Mouse (Mus musculus) adrenal gland, adult 18-20 months (tissue): ENCODE measurements around the gene Slc45a3. TPM values are rescaled to one million over a fixed set of nuclear protein-coding genes. Genes with fewer than 3 reads are reported as not detected.

Experiments
- DNase-seq, 2 experiments: peaks; one replicate each; pipeline ENCODE4 v3.0.0; 2021 to 2022; ENCODE audit warnings: low spot score in 2 of 2
- long read RNA-seq, 2 experiments: library from polyadenylated mRNA; stranded (forward); transcript quantifications; one replicate each; pipeline ENCODE4 v2.0.0; 2021
- total RNA-seq, 2 experiments: library from RNA; stranded (reverse); gene quantifications; 1 replicate in 1 of 2; 2 replicates in 1 of 2; pipeline ENCODE4 v1.2.3; 2021

The Slc45a3 gene
- 10 to 100 TPM; 22.9 to 33.6 TPM for total RNA-seq
- long read RNA-seq, experiment 1, transcript Slc45a3-202 (5 exons, 3,212 nt), result major isoform, 43 of 55 reads
- long read RNA-seq, experiment 1, partial matches to known transcripts, result 3 of 55 reads
- long read RNA-seq, experiment 1, other reads (novel, unspliced or antisense), result 9 of 55 reads
- long read RNA-seq, experiment 2, transcript Slc45a3-202 (5 exons, 3,212 nt), result major isoform, 14 of 26 reads
- long read RNA-seq, experiment 2, partial matches to known transcripts, result 11 of 26 reads
- long read RNA-seq, experiment 2, other reads (novel, unspliced or antisense), result 1 of 26 reads

DNA sequence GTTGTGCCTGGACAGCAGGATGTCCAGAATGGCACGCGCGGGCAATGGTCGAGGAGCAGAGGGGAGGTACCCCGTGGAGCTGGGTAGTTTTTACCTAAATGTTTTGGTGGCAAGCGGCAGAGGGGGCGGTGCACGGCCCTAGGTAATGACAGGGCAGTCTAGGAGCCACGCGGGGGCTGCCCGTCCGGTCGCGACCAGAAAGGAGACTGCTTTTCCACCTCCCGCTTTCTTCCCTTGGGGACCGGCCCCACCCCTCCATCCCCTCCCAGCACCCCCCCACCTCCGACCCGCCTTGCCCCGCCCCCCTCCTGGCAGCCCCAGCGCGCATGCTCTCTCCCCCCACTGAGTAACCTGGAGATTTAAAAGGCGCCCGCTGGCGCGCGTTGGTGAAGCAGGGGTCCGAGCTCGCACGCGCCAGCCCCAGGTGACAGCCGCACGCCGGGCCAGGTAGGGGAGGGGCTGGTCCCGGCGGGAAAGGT is at the start of gene Slc45a3:
Gene Slc45a3, plus strand, starts transcription at position 362 of the 479 bp plus-strand sequence.
- DNase-seq, result peak; percentile 67 to 71

- no peak for DNase-seq
These were observed 45.1 kb upstream of the Slc45a3 start for GRCm38 (mm10) chr1:131917634-131918033.

- DNase-seq, result no peak
These were observed 43.7 kb upstream of the Slc45a3 start for GRCm38 (mm10) chr1:131919052-131919451.

GRCm38 (mm10) chr1:131922100-131922499 is 40.7 kb upstream of the Slc45a3 start:
- DNase-seq, result no peak

GRCm38 (mm10) chr1:131933471-131933870 is 29.3 kb upstream of the Slc45a3 start:
- no peak for DNase-seq

DNA sequence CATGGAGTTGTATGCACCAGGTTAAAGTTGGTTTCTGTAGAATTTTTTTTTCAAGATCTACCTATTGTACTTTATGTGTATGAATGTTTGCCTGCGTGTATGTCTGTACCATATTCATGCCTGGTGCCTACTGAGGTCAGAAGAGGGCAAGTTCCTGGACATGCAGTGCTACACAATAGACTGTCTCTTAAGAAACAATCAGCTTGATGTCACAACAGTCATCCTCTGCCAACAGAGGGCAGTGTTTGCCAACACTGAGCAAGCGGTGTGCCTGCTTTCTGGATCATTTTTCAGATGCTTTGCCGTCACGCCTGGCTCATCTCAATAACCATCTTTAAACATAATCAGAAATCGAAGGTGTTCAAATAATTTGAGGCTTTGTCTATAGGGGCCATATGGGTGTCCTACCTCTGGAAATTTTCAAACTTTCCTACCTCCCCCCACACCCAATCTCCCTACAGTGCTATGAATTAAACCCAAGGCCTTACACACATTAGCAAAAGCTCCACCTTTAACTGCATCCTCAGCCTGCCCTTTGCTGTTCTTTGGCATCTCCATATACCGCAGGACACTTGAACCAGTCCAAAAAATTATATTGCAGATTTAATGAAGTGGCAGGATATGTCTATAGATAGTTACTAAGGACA is 25.0 kb upstream of the Slc45a3 start:
- DNase-seq, result peak; percentile 60 to 66

DNA sequence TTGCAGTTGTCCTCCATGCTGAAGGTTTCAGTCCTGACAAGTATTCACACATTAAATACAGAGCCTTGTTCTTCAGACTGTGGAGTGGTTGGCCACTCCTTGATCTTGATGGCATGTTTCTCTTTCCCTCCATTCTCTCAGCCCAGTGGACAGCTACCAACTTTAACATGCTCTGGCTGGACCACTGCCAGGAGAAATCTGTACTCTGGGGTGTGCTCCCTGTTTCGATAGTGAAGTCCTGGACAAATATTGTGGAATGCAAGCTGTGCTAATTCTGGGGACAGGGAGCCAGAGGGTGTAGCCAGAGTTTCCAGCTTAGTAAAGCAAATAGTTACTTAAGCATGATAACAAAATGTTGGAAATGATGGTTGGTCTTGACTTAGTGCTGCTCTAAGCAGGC is 24.0 kb upstream of the Slc45a3 start:
- DNase-seq, result no peak

DNA sequence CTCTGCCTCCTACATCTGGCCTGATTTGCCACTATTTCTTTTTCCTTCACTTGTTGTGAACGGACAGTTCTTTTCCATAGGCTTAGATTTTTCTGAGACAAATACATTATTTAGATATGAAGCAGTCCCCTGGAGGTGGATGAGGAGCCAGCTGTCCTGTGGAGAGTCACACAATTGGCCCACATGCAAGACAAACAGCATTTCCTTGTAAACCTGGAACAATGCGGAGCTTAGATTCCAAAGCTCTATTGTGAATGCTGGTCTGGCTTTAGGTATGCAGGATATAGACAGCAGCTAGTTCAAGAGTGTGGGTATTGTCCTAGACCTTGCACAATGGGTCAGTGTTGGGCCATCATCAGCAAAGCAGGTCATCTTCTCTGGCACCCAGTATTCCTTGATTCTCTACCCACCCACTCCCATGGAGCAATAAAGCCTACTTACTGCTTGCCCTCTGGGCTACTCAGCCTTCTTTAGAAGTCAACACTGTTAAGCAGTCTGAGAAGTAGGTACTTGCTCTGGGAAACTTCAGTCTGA is 22.0 kb upstream of the Slc45a3 start:
- no peak for DNase-seq

DNA sequence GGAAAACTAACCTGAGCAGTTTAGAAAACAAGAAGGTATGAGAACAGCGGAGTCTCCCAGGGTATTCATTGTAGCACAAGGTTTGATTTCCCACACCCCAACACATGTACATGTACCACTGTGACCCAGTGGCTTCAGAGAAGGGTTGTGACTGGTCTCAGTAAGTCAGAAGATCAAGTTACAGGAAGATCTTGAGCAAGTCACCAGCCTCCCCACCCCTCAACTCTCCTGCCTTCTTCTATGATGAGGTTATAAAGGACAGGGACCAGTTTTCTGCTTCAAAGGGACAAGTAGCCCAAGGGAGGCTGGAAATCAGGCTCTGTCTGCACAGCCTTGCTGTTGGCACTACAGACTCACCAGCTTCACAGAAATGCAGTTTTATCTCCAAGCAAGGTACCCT is 21.3 kb upstream of the Slc45a3 start:
- DNase-seq, result no peak

GRCm38 (mm10) chr1:131942621-131943590 is 19.9 kb upstream of the Slc45a3 start:
- no peak for DNase-seq

DNA sequence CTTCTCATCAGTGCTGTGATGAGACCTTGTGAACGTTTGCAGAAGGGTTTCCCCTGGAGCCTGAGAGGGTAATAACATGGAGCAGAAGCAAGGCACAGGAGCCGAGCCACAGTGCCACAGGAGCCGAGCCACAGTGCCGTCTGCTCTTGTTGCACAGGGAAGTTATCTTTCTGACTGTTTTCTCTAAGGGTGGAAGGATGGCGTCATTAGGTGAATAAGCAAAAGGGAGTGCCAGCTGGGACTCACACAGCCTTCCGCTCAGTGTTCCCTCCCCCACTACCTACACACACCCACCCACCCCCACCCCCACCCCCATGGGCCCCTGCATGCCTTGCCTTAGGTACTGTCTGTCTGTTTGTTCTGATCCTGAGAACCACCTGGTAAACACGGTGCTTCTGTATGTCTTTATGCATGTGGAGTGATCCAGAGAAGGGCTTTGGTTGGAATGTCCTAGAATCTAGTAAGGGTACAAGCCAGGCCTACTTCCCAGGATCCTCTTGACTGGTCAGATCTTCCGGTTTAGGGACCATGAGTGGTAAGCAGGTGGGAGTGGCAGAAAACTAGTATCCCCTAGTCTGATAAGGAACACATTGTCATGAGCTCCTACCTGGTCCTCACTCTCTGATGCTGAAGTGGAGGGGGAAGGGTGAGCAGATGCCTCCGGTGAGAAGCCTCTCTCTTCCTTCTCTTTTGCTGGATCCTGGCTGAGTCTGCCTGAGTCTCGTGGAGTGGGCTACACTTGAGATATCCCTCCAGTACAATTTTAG is 16.9 kb upstream of the Slc45a3 start:
- DNase-seq, result no peak

DNA sequence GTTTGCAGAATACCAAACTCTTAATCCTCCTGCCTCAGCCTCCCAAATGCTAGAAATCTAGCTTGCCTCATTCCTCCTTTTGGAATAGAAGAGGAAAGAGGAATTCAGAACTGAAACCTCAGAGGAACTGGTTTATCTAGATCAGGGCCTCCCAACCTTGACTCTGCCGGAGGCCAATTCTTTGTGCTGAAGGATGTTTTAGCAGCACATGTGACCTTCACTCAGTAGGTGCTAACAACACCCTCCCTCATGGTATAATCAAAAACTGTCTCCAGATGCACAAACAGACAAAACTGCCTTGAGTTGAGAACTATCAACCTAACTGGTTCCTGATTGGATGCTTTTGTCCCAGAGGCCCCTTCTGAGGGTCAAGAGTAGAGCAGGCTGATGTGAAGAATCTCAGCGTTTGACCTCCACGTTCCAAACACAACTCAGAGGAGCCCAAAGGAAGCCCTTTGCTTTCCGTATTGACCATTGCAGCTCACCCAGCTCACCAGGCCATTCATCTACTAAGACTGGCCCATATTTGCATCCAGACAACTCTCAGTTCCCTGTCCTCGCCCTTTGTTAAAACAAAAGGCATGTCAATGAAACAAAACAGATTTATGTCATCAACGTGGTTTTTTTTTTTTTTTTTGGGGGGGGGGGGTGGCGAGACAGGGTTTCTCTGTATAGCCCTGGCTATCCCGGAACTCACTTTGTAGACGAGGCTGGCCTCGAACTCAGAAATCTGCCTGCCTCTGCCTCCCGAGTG is 16.1 kb upstream of the Slc45a3 start:
- no peak for DNase-seq

- no peak for DNase-seq
These were observed 14.7 kb upstream of the Slc45a3 start for GRCm38 (mm10) chr1:131947997-131948525.

- DNase-seq, result no peak
These were observed 8.4 kb upstream of the Slc45a3 start for GRCm38 (mm10) chr1:131954242-131954865.

GRCm38 (mm10) chr1:131955131-131955757 is 7.5 kb upstream of the Slc45a3 start:
- no peak for DNase-seq

- no peak for DNase-seq
These were observed 5.4 kb upstream of the Slc45a3 start for GRCm38 (mm10) chr1:131957416-131957815.

DNA sequence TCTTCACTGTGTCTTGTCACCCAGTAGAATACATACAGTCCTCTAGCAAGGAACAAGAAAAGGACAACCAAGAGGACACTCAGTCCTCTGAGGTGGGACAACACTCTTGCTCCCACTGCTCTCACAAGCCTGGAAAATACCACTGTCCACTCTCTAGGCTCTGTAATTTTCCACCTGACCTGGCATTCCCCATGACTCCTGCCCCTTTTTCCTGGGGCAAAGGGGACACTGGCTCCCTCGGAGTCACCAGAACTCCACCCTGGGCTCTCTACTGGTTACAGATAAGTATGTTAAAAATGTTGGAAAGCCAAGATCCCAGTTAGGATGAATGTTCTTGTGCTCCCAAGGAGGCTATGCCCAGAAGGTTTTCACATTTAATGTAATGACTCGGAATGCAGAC is 1.8 kb upstream of the Slc45a3 start:
- no peak for DNase-seq
